Mouse (Mus musculus) WW6 (cell line): ENCODE data around the gene Depdc7.
A peak's percentile ranks its signal among the peaks of the same experiment; 100 is the strongest.

ENCODE experiments used
- DNase-seq: peaks from one replicate; pipeline ENCODE4 v3.0.0-alpha.2; 2013; ENCODE audit warnings: low read depth, low spot score

Depdc7 gene

GRCm38 (mm10) chr2:104716279-104716678 is 26.4 kb downstream of the Depdc7 start, which contains the start of gene Pin1rt1:
Pin1rt1 (minus strand) TSS chr2:104716379.
- no peak for DNase-seq

DNA sequence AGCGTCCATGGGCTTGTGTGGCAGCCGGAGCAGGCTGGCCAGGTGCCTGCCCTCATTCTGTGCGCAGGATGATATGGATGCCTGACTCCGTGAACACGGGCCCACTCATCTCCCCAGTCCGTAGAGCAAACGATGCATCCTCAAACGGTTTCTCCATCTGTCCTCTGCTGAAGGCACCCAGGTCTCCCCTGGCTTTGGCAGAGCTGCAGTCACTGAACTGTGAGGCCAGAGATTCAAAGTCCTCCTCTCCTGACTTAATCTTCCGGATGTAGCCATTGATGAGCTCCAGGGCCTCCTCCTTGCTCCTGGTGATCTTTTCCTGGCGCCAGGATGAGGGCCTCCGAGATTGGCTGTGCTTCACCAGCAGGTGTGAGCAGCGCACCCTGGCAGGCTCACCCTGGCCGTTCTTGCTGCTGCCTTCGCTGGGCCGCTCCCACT is 28.4 kb downstream of the Depdc7 start:
- DNase-seq, result no peak

DNA sequence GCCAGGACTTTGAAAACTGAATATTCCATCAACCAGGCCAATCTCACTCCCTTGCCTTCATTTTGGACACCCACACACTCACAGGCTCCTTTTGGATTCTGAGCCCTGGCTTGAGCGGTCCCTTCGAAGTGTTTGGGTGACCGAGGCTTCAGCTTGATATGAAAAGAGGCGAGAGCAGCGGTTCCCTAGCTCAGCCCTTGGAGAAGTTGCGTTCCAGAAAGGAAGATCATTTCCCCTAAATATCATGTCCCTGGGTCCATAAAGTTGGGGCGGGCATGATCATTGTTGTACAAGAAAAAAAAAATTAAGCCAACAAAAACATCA is 30.2 kb downstream of the Depdc7 start:
- DNase-seq, result no peak

GRCm38 (mm10) chr2:104711585-104712485 is 30.8 kb downstream of the Depdc7 start, which contains the start of gene Tcp11l1:
Tcp11l1 (minus strand) TSS chr2:104712169.
- no peak for DNase-seq

DNA sequence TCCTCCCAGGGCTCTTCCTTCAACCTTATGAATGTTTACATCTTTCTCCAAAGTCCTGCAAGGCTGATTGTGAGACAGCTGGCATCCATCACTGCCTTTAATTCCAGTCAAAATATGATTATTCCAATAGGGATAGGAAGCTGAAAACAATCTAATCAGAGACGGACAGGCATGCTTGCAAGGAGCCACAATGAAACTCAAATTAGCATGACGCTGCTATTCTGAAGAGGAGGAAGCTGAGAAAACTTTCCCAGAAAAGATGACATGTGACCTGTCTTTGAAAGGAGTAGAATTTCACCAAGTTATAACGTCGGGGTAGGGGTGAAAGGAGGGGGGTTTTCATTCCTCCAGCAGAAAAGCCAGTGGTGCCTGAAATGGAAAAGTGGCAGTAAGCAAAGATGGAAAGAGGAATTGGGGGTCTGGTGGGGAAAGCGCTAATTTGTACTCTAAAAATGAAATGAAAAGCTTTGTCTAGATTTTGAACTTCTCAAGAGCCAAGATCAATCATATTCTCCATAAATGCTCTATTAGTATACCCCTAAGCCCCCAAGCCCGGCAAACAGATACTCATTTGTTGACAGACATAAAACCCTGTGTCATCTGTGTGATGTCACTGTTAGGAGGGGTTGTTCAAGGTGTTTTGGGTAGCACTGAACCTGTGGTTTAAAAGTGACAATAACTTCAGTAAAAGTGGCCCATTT is 31.9 kb downstream of the Depdc7 start:
- no peak for DNase-seq

DNA sequence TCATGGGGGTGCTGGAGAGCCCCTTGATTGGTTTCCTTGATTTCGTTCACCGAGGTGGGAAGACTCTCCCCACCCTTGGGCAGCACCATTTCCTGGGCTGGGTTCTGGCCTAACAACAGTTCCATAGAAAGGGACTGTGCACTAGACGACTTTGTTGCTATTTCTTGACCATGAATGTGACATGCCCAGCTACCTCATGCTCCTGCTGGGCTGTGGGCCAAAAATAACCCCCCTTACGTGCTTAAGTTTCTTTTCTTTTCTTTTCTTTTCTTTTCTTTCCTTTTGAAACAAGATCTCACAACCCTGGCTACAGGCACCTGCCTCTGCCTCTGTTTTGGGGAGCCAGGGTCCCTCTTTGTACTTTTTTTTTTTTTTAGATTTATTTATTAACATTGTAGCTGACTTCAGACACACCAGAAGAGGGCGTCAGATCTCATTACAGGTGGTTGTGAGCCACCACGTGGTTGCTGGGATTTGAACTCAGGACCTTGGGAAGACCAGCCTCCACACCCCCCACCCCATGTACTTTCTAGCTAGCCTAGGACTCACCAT is 32.8 kb downstream of the Depdc7 start:
- DNase-seq, result no peak

- no peak for DNase-seq
Measured at GRCm38 (mm10) chr2:104704355-104704754, 38.3 kb downstream of the Depdc7 start.

GRCm38 (mm10) chr2:104703158-104703557 is 39.5 kb downstream of the Depdc7 start:
- DNase-seq, result no peak

DNA sequence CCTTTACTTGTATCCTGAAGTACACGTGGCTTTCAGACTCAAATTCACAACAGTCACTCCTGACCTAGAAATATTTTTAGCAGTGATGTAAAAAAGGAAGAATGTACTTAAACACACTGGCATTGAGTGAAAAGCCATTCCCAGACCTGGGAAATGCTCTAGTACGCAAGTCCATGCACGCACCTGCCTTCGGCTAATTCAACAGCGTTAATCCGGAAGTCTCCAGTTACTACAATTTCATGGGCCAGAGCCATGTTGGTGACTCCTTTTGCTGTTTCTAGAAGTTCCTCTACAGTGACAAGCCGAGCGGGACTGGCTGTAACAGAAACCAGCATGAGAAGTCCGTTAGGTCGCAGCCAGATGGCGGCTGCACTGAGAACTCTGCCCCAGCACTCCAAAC is 43.0 kb downstream of the Depdc7 start:
- DNase-seq, result no peak

- DNase-seq, result no peak
Measured at GRCm38 (mm10) chr2:104692551-104692950, 50.1 kb downstream of the Depdc7 start.

DNA sequence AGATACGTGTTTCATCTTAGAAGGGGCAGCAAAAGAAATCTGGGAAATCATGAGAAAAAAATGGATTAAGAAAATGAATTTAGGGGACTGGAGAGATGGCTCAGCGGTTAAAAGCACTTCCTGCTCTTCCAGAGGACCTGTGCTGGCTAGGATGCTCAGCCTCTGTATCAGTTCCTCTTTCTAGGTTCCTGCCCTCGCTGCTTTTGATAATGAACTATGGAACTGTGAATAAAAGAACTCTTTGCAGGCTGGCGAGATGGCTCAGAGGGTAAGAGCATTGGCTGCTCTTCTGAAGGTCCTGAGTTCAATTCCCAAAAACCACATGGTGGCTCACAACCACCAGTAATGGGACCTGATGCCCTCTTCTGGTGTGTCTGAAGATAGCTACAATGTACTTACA is 52.0 kb downstream of the Depdc7 start:
- DNase-seq, result no peak

DNA sequence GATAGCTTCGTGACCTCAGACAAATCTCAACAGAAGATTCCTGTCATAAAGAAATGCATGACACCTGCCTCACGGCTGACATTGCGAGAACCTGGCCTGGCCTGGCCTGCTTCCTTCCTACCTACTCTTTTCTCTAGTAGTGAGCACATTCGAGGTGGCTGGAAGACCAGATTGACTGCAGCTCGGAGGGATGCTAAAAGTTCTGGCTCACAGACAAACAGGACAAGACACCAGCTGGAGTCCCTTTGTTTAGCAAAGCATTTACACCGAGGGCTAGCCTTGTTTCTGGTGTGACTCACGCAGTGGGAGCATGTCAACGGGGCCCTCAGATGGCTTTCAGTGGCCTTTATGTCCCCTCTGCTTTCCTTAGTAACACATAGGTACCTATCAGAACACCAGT is 54.0 kb downstream of the Depdc7 start:
- DNase-seq, result no peak

- DNase-seq, result no peak
Measured at GRCm38 (mm10) chr2:104688321-104688720, 54.4 kb downstream of the Depdc7 start.

DNA sequence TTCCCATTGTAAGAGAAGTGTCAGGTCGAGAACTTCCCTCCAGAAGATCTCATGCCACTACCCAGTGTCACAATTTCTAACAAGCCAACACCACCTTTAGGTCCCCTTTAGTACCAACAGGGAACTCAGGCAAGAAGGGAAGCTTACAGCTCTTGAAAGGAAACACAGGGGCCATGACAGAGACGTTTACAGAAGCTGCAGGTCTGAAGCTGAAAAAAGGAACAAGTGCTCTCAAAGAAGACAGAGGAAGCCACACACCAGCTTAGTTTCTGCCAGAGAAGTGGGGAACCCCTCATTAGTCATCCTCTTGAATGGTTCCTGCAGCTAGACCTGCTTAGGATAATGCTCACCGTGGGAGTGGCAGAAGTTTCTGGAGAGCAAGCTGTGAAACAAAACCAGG is 55.4 kb downstream of the Depdc7 start:
- no peak for DNase-seq

DNA sequence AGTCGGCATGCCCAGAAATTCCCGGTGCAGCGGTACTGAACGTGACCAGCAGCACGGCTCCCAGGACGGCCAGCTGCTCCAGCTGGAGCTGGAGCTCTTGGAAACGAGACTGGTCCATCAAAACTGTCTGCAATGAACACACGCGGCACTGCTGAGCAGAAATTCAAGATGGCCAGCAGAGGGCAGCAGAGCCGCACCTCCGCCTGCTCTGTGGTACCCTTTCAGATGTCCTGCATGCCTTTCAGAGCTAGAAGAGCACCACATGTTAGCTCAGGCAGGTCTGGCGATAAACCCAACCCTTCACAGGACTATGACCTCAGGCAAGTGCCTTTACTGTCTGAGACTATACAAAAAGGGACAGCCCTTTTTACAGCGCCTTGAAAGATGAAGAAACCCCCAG is 57.3 kb downstream of the Depdc7 start:
- DNase-seq, result peak; percentile 68

DNA sequence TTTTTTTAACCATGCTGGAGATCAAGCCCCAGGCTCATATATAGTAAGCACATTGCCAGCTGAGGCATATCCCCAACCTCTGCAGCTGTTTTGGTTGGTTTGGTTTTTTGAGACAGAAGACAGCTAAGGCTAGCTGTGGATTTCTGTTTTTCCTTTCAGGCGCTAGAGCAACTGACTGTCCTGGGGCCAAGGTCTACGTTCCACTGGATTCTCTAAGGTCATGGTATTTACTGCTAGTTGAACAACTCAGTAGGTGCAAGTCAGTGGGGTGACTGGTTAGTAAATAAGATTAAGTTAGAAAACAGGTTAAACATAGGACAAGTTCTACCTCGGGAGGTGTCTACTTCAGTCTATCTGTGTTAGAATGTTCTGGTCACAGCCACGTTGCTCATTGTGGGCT is 57.9 kb downstream of the Depdc7 start:
- DNase-seq, result no peak

- DNase-seq, result no peak
Measured at GRCm38 (mm10) chr2:104677326-104677725, 65.4 kb downstream of the Depdc7 start.
